Mouse (Mus musculus): Measurements from ENCODE around the gene Gpa33. TPM values are rescaled to one million over a fixed set of nuclear protein-coding genes. Genes with fewer than 3 reads are reported as not detected.

Gpa33 gene
- polyA plus RNA-seq, 1 experiment from 2014 or later = 5.5 TPM

- 87% methylated on average over 7 of the region's 7 CpGs for WGBS
- H3K4me1 ChIP-seq (ENCODE audit: control insufficient read depth, insufficient read depth, low read length) = 0 out of 2 replicates have a peak, but pooled peaks cover 2% of the 10 kb centered on the region
- no peak overlapping the region for H3K27ac ChIP-seq (ENCODE audit: low read length)
- no peak overlapping the region for H3K4me3 ChIP-seq (ENCODE audit: low read depth, low read length)
- H3K9me3 ChIP-seq (ENCODE audit: control insufficient read depth, low read depth, low read length) = no peaks in the 10 kb centered on the region
- no peak overlapping the region for H3K9ac ChIP-seq (replicated peaks; ENCODE audit: low read depth, low read length)
- no peak for ATAC-seq (ENCODE audit: insufficient number of reproducible peaks, insufficient read depth, low FRiP score, low read depth)
- no peaks in the 10 kb centered on the region for H3K36me3 ChIP-seq (ENCODE audit: control insufficient read depth, insufficient read depth, low read length)
- H3K27me3 ChIP-seq (ENCODE audit: control insufficient read depth, insufficient read depth, low read length) = no peaks in the 10 kb centered on the region
- H3K4me2 ChIP-seq (replicated peaks; ENCODE audit: low read depth, low read length) = no peak overlapping the region
These were observed 51.5 kb downstream of the Gpa33 start for GRCm38 (mm10) chr1:166181510-166181909.

DNA sequence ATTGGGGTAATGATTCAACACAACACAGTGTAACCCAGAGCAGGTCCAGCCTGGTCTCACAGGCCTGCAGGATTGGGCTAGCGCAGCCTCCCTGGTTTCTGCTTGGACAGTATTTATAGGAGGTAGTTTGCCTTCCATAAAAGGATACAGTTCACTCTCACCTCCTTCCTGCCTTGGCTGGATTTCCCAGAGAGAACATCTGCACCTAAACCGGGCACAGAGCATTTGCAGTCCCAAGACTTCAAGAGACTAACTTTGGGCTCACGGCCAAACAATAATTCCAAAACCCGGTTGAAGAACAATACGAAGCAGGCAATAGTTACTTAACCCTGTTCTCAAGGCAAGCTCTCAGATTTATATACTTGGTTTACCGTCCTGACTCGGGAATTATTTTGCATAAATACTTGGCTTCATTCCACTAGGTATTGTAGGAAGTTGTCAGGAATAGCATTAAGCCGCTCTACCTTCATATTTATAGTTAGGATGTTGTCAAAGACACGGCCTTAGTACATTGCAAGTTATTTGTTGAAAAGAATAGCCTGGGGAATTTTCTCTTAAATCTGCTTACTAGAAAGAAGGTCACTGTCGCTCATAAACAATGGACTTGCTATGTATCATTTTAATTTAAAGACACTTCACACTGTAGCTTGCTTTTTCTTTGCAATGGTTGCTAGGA lies 53.1 kb downstream of the Gpa33 start:
- H3K4me3 ChIP-seq (ENCODE audit: low read depth, low read length) = no peak overlapping the region
- no peak overlapping the region for H3K4me2 ChIP-seq (replicated peaks; ENCODE audit: low read depth, low read length)
- H3K27me3 ChIP-seq (ENCODE audit: control insufficient read depth, insufficient read depth, low read length) = no peaks in the 10 kb centered on the region
- H3K36me3 ChIP-seq (ENCODE audit: control insufficient read depth, insufficient read depth, low read length) = no peaks in the 10 kb centered on the region
- WGBS = 53% methylated on average over 10 of the region's 10 CpGs
- ATAC-seq (ENCODE audit: insufficient number of reproducible peaks, insufficient read depth, low FRiP score, low read depth) = 0 out of 2 replicates have a peak, but pooled peaks have one; percentile 18
- H3K9ac ChIP-seq (replicated peaks; ENCODE audit: low read depth, low read length) = no peak overlapping the region
- H3K4me1 ChIP-seq (ENCODE audit: control insufficient read depth, insufficient read depth, low read length) = 0 out of 2 replicates have a peak, but pooled peaks cover 2% of the 10 kb centered on the region
- no peaks in the 10 kb centered on the region for H3K9me3 ChIP-seq (ENCODE audit: control insufficient read depth, low read depth, low read length)
- no peak overlapping the region for H3K27ac ChIP-seq (ENCODE audit: low read length)

GRCm38 (mm10) chr1:166184391-166185229 lies 54.6 kb downstream of the Gpa33 start:
- H3K27me3 ChIP-seq (ENCODE audit: control insufficient read depth, insufficient read depth, low read length) = no peaks in the 10 kb centered on the region
- 0 out of 2 replicates have a peak, but pooled peaks cover 2% of the 10 kb centered on the region for H3K4me1 ChIP-seq (ENCODE audit: control insufficient read depth, insufficient read depth, low read length)
- H3K36me3 ChIP-seq (ENCODE audit: control insufficient read depth, insufficient read depth, low read length) = no peaks in the 10 kb centered on the region
- H3K9ac ChIP-seq (replicated peaks; ENCODE audit: low read depth, low read length) = no peak overlapping the region
- H3K4me3 ChIP-seq (ENCODE audit: low read depth, low read length) = no peak overlapping the region
- H3K4me2 ChIP-seq (replicated peaks; ENCODE audit: low read depth, low read length) = no peak overlapping the region
- H3K27ac ChIP-seq (ENCODE audit: low read length) = no peak overlapping the region
- no peak for ATAC-seq (ENCODE audit: insufficient number of reproducible peaks, insufficient read depth, low FRiP score, low read depth)
- WGBS = 71% methylated on average over 22 of the region's 22 CpGs
- H3K9me3 ChIP-seq (ENCODE audit: control insufficient read depth, low read depth, low read length) = no peaks in the 10 kb centered on the region

DNA sequence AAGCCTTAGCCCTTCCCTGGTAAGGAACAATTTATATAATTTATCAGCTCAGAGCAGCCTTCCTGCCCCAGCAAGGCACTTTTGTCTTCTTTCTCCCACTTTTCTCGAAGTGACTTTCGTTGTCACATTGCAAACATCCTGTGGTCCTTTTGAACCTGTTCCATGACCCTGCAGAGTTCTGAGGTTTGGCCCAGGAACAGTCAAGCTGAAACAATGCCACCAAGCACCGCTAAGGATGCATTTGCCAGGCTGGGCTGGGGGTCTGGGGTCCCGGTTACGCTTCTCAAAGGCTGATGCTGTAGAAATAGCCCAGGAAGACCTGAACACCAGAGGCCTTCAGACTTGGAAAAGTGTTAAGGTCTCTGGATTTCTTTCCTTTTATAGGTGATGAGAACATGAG lies 55.3 kb downstream of the Gpa33 start:
- Histone ChIP-seq H3K27me3 (ENCODE audit: control insufficient read depth, insufficient read depth, low read length) (no peaks in the 10 kb centered on the region), H3K4me2 (replicated peaks; ENCODE audit: low read depth, low read length) (no peak overlapping the region), H3K9me3 (ENCODE audit: control insufficient read depth, low read depth, low read length) (no peaks in the 10 kb centered on the region), H3K36me3 (ENCODE audit: control insufficient read depth, insufficient read depth, low read length) (no peaks in the 10 kb centered on the region), H3K4me3 (ENCODE audit: low read depth, low read length) (no peak overlapping the region), H3K27ac (ENCODE audit: low read length) (no peak overlapping the region), H3K9ac (replicated peaks; ENCODE audit: low read depth, low read length) (no peak overlapping the region), H3K4me1 (ENCODE audit: control insufficient read depth, insufficient read depth, low read length) (0 out of 2 replicates have a peak, but pooled peaks cover 2% of the 10 kb centered on the region)
- WGBS = 79% methylated on average over 5 of the region's 5 CpGs
- ATAC-seq (ENCODE audit: insufficient number of reproducible peaks, insufficient read depth, low FRiP score, low read depth) = no peak

GRCm38 (mm10) chr1:166189821-166190220 lies 59.8 kb downstream of the Gpa33 start:
- no peaks in the 10 kb centered on the region for H3K36me3 ChIP-seq (ENCODE audit: control insufficient read depth, insufficient read depth, low read length)
- H3K9me3 ChIP-seq (ENCODE audit: control insufficient read depth, low read depth, low read length) = no peaks in the 10 kb centered on the region
- H3K27me3 ChIP-seq (ENCODE audit: control insufficient read depth, insufficient read depth, low read length) = no peaks in the 10 kb centered on the region
- H3K9ac ChIP-seq (replicated peaks; ENCODE audit: low read depth, low read length) = no peak overlapping the region
- WGBS = 82% methylated on average over 4 of the region's 4 CpGs
- ATAC-seq (ENCODE audit: insufficient number of reproducible peaks, insufficient read depth, low FRiP score, low read depth) = no peak
- no peak overlapping the region for H3K4me3 ChIP-seq (ENCODE audit: low read depth, low read length)
- no peak overlapping the region for H3K27ac ChIP-seq (ENCODE audit: low read length)
- 0 out of 2 replicates have a peak, but pooled peaks cover 2% of the 10 kb centered on the region for H3K4me1 ChIP-seq (ENCODE audit: control insufficient read depth, insufficient read depth, low read length)
- no peak overlapping the region for H3K4me2 ChIP-seq (replicated peaks; ENCODE audit: low read depth, low read length)

DNA sequence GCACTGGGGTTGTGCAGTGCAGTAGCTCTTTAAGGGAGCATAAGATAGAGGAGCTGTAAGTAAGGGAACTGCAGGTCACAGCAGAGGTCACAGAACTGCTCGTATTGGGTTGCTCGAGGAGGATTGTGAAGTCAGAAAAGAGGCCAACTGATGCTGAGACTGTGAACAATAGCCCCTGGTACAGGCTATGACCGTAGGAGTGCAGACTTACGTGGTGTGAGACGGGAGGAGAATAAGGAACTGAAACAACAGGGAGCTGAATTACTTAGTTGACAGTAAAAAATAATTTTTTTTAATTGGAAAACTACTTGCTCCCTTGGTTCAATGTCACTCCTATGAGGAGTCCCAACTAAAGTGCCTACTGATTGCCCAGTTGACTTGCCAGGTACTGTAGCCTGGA lies 74.1 kb downstream of the Gpa33 start:
- no peak overlapping the region for H3K4me2 ChIP-seq (replicated peaks; ENCODE audit: low read depth, low read length)
- ATAC-seq (ENCODE audit: insufficient number of reproducible peaks, insufficient read depth, low FRiP score, low read depth) = no peak
- H3K27me3 ChIP-seq (ENCODE audit: control insufficient read depth, insufficient read depth, low read length) = no peaks in the 10 kb centered on the region
- no peak overlapping the region for H3K27ac ChIP-seq (ENCODE audit: low read length)
- 54% methylated on average over 5 of the region's 5 CpGs for WGBS
- H3K4me1 ChIP-seq (ENCODE audit: control insufficient read depth, insufficient read depth, low read length) = no peaks in the 10 kb centered on the region
- H3K36me3 ChIP-seq (ENCODE audit: control insufficient read depth, insufficient read depth, low read length) = no peaks in the 10 kb centered on the region
- H3K4me3 ChIP-seq (ENCODE audit: low read depth, low read length) = no peak overlapping the region
- H3K9me3 ChIP-seq (ENCODE audit: control insufficient read depth, low read depth, low read length) = no peaks in the 10 kb centered on the region
- no peak overlapping the region for H3K9ac ChIP-seq (replicated peaks; ENCODE audit: low read depth, low read length)

DNA sequence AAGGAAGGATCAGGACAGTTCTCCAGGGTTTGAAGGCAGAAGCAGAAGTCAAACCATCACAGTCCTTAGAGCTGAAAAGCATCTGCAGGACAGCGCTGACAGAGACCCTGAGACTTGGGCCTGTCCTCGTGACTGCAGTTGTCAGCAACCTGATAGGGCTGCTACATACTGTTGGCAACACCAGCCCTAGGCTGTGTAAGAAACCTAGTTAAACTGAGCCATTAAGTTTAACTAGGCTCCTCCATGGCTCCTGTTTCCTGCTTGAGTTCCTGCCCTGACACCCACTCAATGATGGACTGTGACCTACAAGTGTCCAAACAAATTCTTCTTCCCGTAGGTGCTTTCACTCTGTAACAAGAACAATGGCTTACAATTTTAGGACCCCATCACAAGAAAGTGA lies 75.1 kb downstream of the Gpa33 start:
- Histone ChIP-seq H3K4me3 (ENCODE audit: low read depth, low read length) (no peak overlapping the region), H3K27me3 (ENCODE audit: control insufficient read depth, insufficient read depth, low read length) (no peaks in the 10 kb centered on the region), H3K4me1 (ENCODE audit: control insufficient read depth, insufficient read depth, low read length) (no peaks in the 10 kb centered on the region), H3K36me3 (ENCODE audit: control insufficient read depth, insufficient read depth, low read length) (no peaks in the 10 kb centered on the region), H3K27ac (ENCODE audit: low read length) (no peak overlapping the region), H3K9me3 (ENCODE audit: control insufficient read depth, low read depth, low read length) (no peaks in the 10 kb centered on the region), H3K4me2 (replicated peaks; ENCODE audit: low read depth, low read length) (no peak overlapping the region), H3K9ac (replicated peaks; ENCODE audit: low read depth, low read length) (no peak overlapping the region)
- ATAC-seq (ENCODE audit: insufficient number of reproducible peaks, insufficient read depth, low FRiP score, low read depth) = no peak
- WGBS = 77% methylated on average over 3 of the region's 3 CpGs

GRCm38 (mm10) chr1:166209371-166209770 lies 79.3 kb downstream of the Gpa33 start:
- Histone ChIP-seq H3K27ac (ENCODE audit: low read length) (no peak overlapping the region), H3K27me3 (ENCODE audit: control insufficient read depth, insufficient read depth, low read length) (no peaks in the 10 kb centered on the region), H3K36me3 (ENCODE audit: control insufficient read depth, insufficient read depth, low read length) (no peaks in the 10 kb centered on the region), H3K4me2 (replicated peaks; ENCODE audit: low read depth, low read length) (no peak overlapping the region), H3K9ac (replicated peaks; ENCODE audit: low read depth, low read length) (no peak overlapping the region), H3K9me3 (ENCODE audit: control insufficient read depth, low read depth, low read length) (no peaks in the 10 kb centered on the region), H3K4me3 (ENCODE audit: low read depth, low read length) (no peak overlapping the region), H3K4me1 (ENCODE audit: control insufficient read depth, insufficient read depth, low read length) (no peaks in the 10 kb centered on the region)
- 77% methylated on average over 6 of the region's 6 CpGs for WGBS
- no peak for ATAC-seq (ENCODE audit: insufficient number of reproducible peaks, insufficient read depth, low FRiP score, low read depth)
